Mouse (Mus musculus) spleen, adult 12 weeks (tissue): ENCODE data around the gene Susd3.

Experiments used
- DNase-seq: peaks from one replicate; pipeline ENCODE4 v3.0.0; 2022; ENCODE audit warnings: low spot score

Susd3 gene

DNA sequence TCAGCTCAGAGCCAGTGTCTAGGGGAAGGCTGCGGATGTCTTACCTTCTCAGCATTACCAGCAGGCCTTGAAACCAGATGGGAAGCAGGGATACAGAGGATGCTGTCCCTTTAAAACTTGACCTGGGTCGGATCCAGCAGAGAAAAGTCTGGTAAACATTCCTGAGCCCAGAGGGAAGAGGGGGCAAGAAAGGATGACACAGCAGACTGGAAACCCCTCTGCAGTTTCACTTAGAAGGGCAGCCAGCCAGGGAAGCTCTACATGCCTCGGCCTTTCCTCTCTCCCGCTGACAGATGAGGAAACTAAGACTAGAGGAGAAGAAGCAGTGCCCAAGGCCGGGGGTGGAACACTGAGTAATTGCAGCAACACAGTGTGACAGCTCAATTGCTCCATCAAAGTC lies 64.9 kb downstream of the Susd3 start:
- DNase-seq = no peak

DNA sequence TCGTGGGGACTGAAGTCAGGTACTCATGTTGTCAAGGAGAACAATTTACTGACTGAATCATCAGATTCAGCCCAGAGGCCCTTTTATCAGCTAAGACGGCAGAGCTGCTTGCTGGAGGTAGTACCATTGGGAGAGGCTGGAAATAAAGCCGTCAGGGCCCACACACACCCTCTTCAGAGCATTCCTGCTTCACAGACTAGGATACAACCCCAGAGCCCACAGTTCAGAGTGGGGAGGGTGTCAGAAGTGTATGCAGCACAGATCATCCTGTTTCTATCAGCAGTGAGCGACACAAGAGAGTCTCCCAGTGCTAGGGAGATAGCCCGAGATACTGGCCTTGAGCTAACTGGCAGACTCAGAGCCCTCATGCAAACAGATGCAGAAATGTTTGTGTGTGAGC lies 65.3 kb downstream of the Susd3 start:
- DNase-seq = no peak

DNA sequence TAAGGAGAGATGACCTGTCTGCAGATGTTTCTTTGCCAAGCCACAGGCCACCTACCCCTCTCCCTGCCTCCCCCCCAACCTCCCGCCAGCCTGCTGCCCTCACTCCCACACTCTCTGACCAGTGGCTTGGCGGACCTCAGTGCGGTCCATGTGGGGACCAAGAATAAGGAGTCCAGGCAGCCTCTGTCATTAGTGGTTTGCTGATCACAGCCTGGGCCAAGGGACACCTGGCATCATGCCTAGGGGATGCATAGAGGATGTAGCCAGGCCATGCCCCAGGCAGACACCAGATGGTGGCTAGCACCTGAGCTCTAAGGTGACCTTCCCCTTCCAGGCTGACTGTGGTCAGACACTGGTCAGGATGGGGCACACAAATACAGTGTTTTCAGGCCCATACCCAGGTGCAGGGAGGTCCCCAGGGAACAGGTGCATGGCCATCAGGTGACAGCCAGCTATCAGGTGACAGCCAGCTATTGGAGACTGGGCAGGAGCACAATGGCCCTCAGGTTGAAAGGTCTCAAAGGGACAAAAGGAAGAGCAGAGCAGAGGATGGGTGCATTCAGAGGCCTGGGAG lies 67.0 kb downstream of the Susd3 start:
- DNase-seq = no peak

DNA sequence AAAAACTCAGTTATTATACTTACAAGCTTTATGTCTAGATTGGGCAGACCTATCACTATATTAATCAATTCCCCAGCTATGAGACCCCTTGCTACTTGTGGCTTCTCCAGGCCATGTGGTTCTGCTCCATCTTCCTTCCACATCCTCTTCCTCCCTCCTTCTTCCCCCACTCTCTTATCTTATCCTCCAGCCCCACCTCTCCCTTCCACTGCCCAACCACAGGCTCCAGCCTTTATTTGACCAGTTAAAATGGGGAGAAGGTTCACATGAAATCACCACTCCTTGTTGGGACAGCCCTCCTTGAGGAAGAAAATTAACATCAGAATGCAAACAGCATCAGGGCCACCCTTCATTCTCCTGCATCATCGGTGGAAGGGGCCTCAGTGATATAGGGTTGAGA lies 67.8 kb downstream of the Susd3 start:
- no peak for DNase-seq
